Mouse (Mus musculus): ENCODE measurements around the gene Gtf2ird2. TPM values are rescaled to one million over a fixed set of nuclear protein-coding genes. Genes with fewer than 3 reads are reported as not detected.

The Gtf2ird2 gene
- total and polyA plus RNA-seq, 3 experiments, result 4.5 to 10.8 (median 9.7) TPM

- Histone ChIP-seq H3K4me3 (ENCODE audit: low read depth, low read length) (peak overlapping the region; percentile 24; the same call in 1 of the 2 replicates), H3K27me3 (ENCODE audit: insufficient read depth, low read length) (peaks cover 9% of the 10 kb centered on the region), H3K9me3 (replicated peaks) (no peaks in the 10 kb centered on the region), H3K4me1 (ENCODE audit: insufficient read depth, low read depth, low read length) (peaks cover 55% of the 10 kb centered on the region), H3K36me3 (replicated peaks) (peaks cover 6% of the 10 kb centered on the region)
- DNase-seq (ENCODE audit: low spot score), result peak; percentile 47
- ATAC-seq (ENCODE audit: extremely low read depth, insufficient number of reproducible peaks, low FRiP score, poor library complexity, severe bottlenecking), result no peak
- no peak for TF ChIP-seq POLR2AphosphoS5 (IDR thresholded peaks at IDR 0.05; ENCODE audit: insufficient replicate concordance, low read depth, low read length)
- no peak for TF ChIP-seq GATA2 (IDR thresholded peaks at IDR 0.05; ENCODE audit: borderline replicate concordance, low read depth, low read length)
- TF ChIP-seq GATA1 (IDR thresholded peaks at IDR 0.05; ENCODE audit: borderline replicate concordance, low read length), result no peak
- no peak for TF ChIP-seq TAL1 (conservative IDR thresholded peaks at IDR 0.05; ENCODE audit: low read depth, low read length)
- no peak for TF ChIP-seq CTCF (IDR thresholded peaks at IDR 0.05; ENCODE audit: low read depth, low read length)
These were observed 43.9 kb downstream of the Gtf2ird2 start for GRCm38 (mm10) chr5:134227574-134228248.

- Histone ChIP-seq H3K4me3 (ENCODE audit: low read depth, low read length) (peak overlapping the region; percentile 39; the same call in 1 of the 2 replicates), H3K4me1 (ENCODE audit: insufficient read depth, low read depth, low read length) (peaks cover 59% of the 10 kb centered on the region), H3K27me3 (ENCODE audit: insufficient read depth, low read length) (peaks cover 9% of the 10 kb centered on the region), H3K9me3 (replicated peaks) (no peaks in the 10 kb centered on the region), H3K36me3 (replicated peaks) (peaks cover 6% of the 10 kb centered on the region)
- no peak for TF ChIP-seq GATA1 (IDR thresholded peaks at IDR 0.05; ENCODE audit: borderline replicate concordance, low read length)
- no peak for TF ChIP-seq GATA2 (IDR thresholded peaks at IDR 0.05; ENCODE audit: borderline replicate concordance, low read depth, low read length)
- no peak for TF ChIP-seq TAL1 (conservative IDR thresholded peaks at IDR 0.05; ENCODE audit: low read depth, low read length)
- no peak for TF ChIP-seq POLR2AphosphoS5 (IDR thresholded peaks at IDR 0.05; ENCODE audit: insufficient replicate concordance, low read depth, low read length)
- ATAC-seq (ENCODE audit: extremely low read depth, insufficient number of reproducible peaks, low FRiP score, poor library complexity, severe bottlenecking), result no peak
- no peak for DNase-seq (ENCODE audit: low spot score)
These were observed 44.4 kb downstream of the Gtf2ird2 start for GRCm38 (mm10) chr5:134228249-134228638.

- H3K9me3 ChIP-seq (replicated peaks), result no peaks in the 10 kb centered on the region
- peak within 1 kb of the TSS; percentile 57; the same call in 1 of the 2 replicates for H3K4me3 ChIP-seq (ENCODE audit: low read depth, low read length)
- peaks cover 6% of the 10 kb centered on the region for H3K36me3 ChIP-seq (replicated peaks)
- peaks cover 68% of the 10 kb centered on the region for H3K4me1 ChIP-seq (ENCODE audit: insufficient read depth, low read depth, low read length)
- H3K27me3 ChIP-seq (ENCODE audit: insufficient read depth, low read length), result peaks cover 8% of the 10 kb centered on the region
- TF ChIP-seq CTCF (IDR thresholded peaks at IDR 0.05; ENCODE audit: low read depth, low read length) (no peak), TAL1 (conservative IDR thresholded peaks at IDR 0.05; ENCODE audit: low read depth, low read length) (no peak), POLR2AphosphoS5 (IDR thresholded peaks at IDR 0.05; ENCODE audit: insufficient replicate concordance, low read depth, low read length) (no peak), GATA1 (IDR thresholded peaks at IDR 0.05; ENCODE audit: borderline replicate concordance, low read length) (no peak), GATA2 (IDR thresholded peaks at IDR 0.05; ENCODE audit: borderline replicate concordance, low read depth, low read length) (no peak)
- ATAC-seq (ENCODE audit: extremely low read depth, insufficient number of reproducible peaks, low FRiP score, poor library complexity, severe bottlenecking) (0 out of 2 replicates have a peak, but pooled peaks have one; percentile 32), DNase-seq (ENCODE audit: low spot score) (peak; percentile 73)
These were observed 45.6 kb downstream of the Gtf2ird2 start, which contains the start of gene Ncf1 for GRCm38 (mm10) chr5:134229391-134229790. TSS of gene Ncf1 (minus strand) at chr5:134229625.

- Histone ChIP-seq H3K4me1 (ENCODE audit: insufficient read depth, low read depth, low read length) (peaks cover 86% of the 10 kb centered on the region), H3K36me3 (replicated peaks) (peaks cover 25% of the 10 kb centered on the region), H3K4me3 (ENCODE audit: low read depth, low read length) (no peak overlapping the region; the same call in 1 of the 2 replicates), H3K27me3 (ENCODE audit: insufficient read depth, low read length) (peaks cover 7% of the 10 kb centered on the region), H3K9me3 (replicated peaks) (no peaks in the 10 kb centered on the region)
- TF ChIP-seq TAL1 (conservative IDR thresholded peaks at IDR 0.05; ENCODE audit: low read depth, low read length), result no peak
- no peak for TF ChIP-seq GATA2 (IDR thresholded peaks at IDR 0.05; ENCODE audit: borderline replicate concordance, low read depth, low read length)
- no peak for TF ChIP-seq POLR2AphosphoS5 (IDR thresholded peaks at IDR 0.05; ENCODE audit: insufficient replicate concordance, low read depth, low read length)
- no peak for TF ChIP-seq CTCF (IDR thresholded peaks at IDR 0.05; ENCODE audit: low read depth, low read length)
- TF ChIP-seq GATA1 (IDR thresholded peaks at IDR 0.05; ENCODE audit: borderline replicate concordance, low read length), result no peak
- no peak for ATAC-seq (ENCODE audit: extremely low read depth, insufficient number of reproducible peaks, low FRiP score, poor library complexity, severe bottlenecking)
- DNase-seq (ENCODE audit: low spot score), result no peak
These were observed 47.6 kb downstream of the Gtf2ird2 start for GRCm38 (mm10) chr5:134231376-134231775.

GRCm38 (mm10) chr5:134232111-134232510 is 48.3 kb downstream of the Gtf2ird2 start:
- DNase-seq (ENCODE audit: low spot score) (peak; percentile 63), ATAC-seq (ENCODE audit: extremely low read depth, insufficient number of reproducible peaks, low FRiP score, poor library complexity, severe bottlenecking) (peak; percentile 31; the same call in 1 of the 2 replicates)
- peaks cover under 1% of the 10 kb centered on the region; the same call in 1 of the 2 replicates for H3K27me3 ChIP-seq (ENCODE audit: insufficient read depth, low read length)
- peaks cover 86% of the 10 kb centered on the region for H3K4me1 ChIP-seq (ENCODE audit: insufficient read depth, low read depth, low read length)
- peak overlapping the region; percentile 8; the same call in 1 of the 2 replicates for H3K4me3 ChIP-seq (ENCODE audit: low read depth, low read length)
- peaks cover 27% of the 10 kb centered on the region for H3K36me3 ChIP-seq (replicated peaks)
- no peaks in the 10 kb centered on the region for H3K9me3 ChIP-seq (replicated peaks)
- TF ChIP-seq POLR2AphosphoS5 (IDR thresholded peaks at IDR 0.05; ENCODE audit: insufficient replicate concordance, low read depth, low read length) (no peak), GATA2 (IDR thresholded peaks at IDR 0.05; ENCODE audit: borderline replicate concordance, low read depth, low read length) (no peak), GATA1 (IDR thresholded peaks at IDR 0.05; ENCODE audit: borderline replicate concordance, low read length) (no peak), CTCF (IDR thresholded peaks at IDR 0.05; ENCODE audit: low read depth, low read length) (no peak), TAL1 (conservative IDR thresholded peaks at IDR 0.05; ENCODE audit: low read depth, low read length) (no peak)

GRCm38 (mm10) chr5:134232568-134232967 is 48.7 kb downstream of the Gtf2ird2 start:
- ATAC-seq (ENCODE audit: extremely low read depth, insufficient number of reproducible peaks, low FRiP score, poor library complexity, severe bottlenecking), result 0 out of 2 replicates have a peak, but pooled peaks have one; percentile 16
- H3K4me3 ChIP-seq (ENCODE audit: low read depth, low read length), result peak overlapping the region; percentile 64; the same call in 1 of the 2 replicates
- H3K27me3 ChIP-seq (ENCODE audit: insufficient read depth, low read length), result no peaks in the 10 kb centered on the region
- TF ChIP-seq GATA2 (IDR thresholded peaks at IDR 0.05; ENCODE audit: borderline replicate concordance, low read depth, low read length) (no peak), CTCF (IDR thresholded peaks at IDR 0.05; ENCODE audit: low read depth, low read length) (no peak), TAL1 (conservative IDR thresholded peaks at IDR 0.05; ENCODE audit: low read depth, low read length) (no peak), GATA1 (IDR thresholded peaks at IDR 0.05; ENCODE audit: borderline replicate concordance, low read length) (no peak), POLR2AphosphoS5 (IDR thresholded peaks at IDR 0.05; ENCODE audit: insufficient replicate concordance, low read depth, low read length) (no peak)
- peaks cover 86% of the 10 kb centered on the region for H3K4me1 ChIP-seq (ENCODE audit: insufficient read depth, low read depth, low read length)
- no peaks in the 10 kb centered on the region for H3K9me3 ChIP-seq (replicated peaks)
- peak; percentile 34 for DNase-seq (ENCODE audit: low spot score)
- H3K36me3 ChIP-seq (replicated peaks), result peaks cover 31% of the 10 kb centered on the region
